Mouse (Mus musculus): ENCODE results near the gene Rgs13. TPM values are rescaled to one million over a fixed set of nuclear protein-coding genes. Genes with fewer than 3 reads are reported as not detected.

Gene Rgs13
- 0.10 and 0.25 TPM in 2 replicates for polyA plus RNA-seq (2015; fragmentation: Nextera tagmentation; extraction: Ambion mirVana)

DNA sequence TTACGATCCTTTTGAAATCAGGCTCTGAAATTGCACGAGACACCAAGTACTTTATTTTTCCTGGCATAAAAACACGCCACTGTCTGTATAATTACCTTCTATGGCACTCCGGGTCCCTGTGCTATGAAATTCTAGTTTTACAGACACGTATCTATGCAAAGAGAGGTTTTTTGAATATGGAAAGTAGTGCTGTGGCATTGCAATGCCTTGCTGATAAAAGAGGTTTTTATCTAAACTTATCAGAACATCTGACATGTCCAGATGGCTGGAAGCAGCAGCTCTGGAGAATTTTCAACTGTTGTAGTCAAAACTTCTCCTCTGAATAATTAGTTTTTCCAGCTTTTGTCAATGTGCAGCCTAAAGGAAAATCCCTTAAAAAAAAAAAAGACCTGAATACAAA lies at the start of gene Rgs13:
Gene Rgs13, minus strand, starts transcription at position 207 of the 400 bp plus-strand sequence.
- ATAC-seq (ENCODE audit: borderline replicate concordance, extremely low read depth, low FRiP score, low TSS enrichment): no peak
- Histone ChIP-seq H3K27me3 (no peaks in the 10 kb centered on the region), H3K4me1 (no peaks in the 10 kb centered on the region), H3K27ac (no peak within 1 kb of the TSS), H3K36me3 (no peaks in the 10 kb centered on the region), H3K9me3 (no peaks in the 10 kb centered on the region), H3K4me3 (no peak within 1 kb of the TSS), H3K4me2 (no peak within 1 kb of the TSS), H3K9ac (no peak within 1 kb of the TSS)
- 68% methylated on average over 5 of the region's 5 CpGs for WGBS

DNA sequence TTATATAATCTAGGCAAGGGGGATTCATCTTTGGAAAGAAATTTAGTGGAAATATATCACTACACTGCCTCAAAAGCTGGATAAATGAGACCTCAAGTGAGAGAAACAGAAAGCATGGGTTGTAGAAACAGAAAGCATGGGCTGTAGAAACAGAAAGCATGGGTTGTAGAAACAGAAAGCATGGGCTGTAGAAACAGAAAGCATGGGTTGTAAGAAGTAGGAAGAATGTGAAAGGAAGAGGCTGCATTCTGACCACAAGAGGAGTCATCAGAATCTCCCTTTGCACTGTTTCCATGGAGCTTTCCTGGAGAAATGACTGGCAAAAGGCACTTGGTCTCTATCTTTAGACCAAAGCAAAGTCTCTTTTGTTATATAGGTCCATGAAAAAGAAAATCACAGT lies 38.1 kb upstream of the Rgs13 start:
- H3K4me2 ChIP-seq: no peak overlapping the region
- no peak overlapping the region for H3K27ac ChIP-seq
- no peaks in the 10 kb centered on the region for H3K4me1 ChIP-seq
- no peaks in the 10 kb centered on the region for H3K9me3 ChIP-seq
- no peak overlapping the region for H3K4me3 ChIP-seq
- no peak overlapping the region for H3K9ac ChIP-seq
- no peak for ATAC-seq (ENCODE audit: borderline replicate concordance, extremely low read depth, low FRiP score, low TSS enrichment)
- no peaks in the 10 kb centered on the region for H3K36me3 ChIP-seq
- no peaks in the 10 kb centered on the region for H3K27me3 ChIP-seq

DNA sequence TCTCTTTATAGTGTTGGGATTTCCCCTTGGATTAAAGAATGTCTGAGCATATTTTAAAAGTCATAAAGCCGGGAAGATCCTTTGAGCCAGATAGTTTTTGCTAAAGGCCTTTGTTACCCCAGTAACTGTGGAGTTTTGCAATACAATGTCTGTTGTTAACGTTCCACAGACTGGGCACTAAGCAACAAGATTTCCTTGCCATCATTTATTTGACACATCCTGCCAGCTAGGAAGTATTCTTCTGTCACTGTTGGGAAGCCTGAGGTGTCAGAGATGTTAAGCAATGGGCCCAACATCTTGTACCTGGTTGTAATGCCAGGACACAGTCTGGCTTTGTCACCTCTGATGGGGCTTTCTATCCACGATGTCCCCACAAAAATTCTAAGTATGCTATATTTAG lies 33.7 kb upstream of the Rgs13 start:
- 54% methylated on average over 3 of the region's 3 CpGs for WGBS
- no peak overlapping the region for H3K4me2 ChIP-seq
- H3K27me3 ChIP-seq: no peaks in the 10 kb centered on the region
- no peaks in the 10 kb centered on the region for H3K4me1 ChIP-seq
- no peaks in the 10 kb centered on the region for H3K9me3 ChIP-seq
- H3K27ac ChIP-seq: no peak overlapping the region
- no peak for ATAC-seq (ENCODE audit: borderline replicate concordance, extremely low read depth, low FRiP score, low TSS enrichment)
- no peaks in the 10 kb centered on the region for H3K36me3 ChIP-seq
- no peak overlapping the region for H3K9ac ChIP-seq
- H3K4me3 ChIP-seq: no peak overlapping the region

DNA sequence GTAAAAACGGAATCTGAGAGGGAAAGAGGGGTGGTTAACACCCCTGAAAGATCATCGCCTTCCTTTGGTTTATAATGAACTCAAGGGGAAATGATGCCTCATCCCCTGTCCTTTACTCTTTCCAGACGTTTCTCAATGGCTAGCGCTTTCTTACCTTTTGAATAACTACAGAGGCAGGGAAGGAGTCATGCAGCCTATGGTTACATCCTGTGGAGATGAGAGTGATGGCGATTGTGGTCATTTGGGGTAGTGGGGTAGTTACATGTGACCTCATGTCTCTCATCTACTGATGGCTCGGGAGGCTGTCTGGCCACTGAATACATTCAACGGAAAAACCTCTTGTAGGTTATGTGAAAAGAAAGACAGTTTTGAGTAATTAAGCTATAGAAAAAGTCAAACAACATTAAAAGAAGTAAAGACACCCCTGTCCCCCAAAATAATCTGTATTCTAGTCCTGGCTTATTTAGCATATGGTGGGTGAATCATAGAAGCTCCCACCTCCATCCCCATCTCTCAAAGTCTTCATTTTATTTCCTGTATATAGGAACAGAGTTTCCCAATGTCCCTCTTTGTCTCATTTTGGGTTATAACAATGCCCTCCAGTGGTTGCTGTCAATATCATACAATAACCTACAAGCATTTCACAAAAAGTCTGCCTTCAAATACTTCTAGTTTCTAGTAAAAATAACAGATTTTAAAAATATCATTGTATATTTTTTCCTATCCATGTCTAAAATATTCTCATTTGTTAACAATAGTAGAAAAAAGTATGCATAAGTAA lies 29.3 kb upstream of the Rgs13 start:
- H3K36me3 ChIP-seq: no peaks in the 10 kb centered on the region
- no peak overlapping the region for H3K9ac ChIP-seq
- no peak overlapping the region for H3K4me2 ChIP-seq
- no peaks in the 10 kb centered on the region for H3K4me1 ChIP-seq
- H3K4me3 ChIP-seq: no peak overlapping the region
- no peak for ATAC-seq (ENCODE audit: borderline replicate concordance, extremely low read depth, low FRiP score, low TSS enrichment)
- H3K27me3 ChIP-seq: no peaks in the 10 kb centered on the region
- WGBS: 72% methylated on average over 7 of the region's 7 CpGs
- H3K27ac ChIP-seq: no peak overlapping the region
- H3K9me3 ChIP-seq: no peaks in the 10 kb centered on the region

DNA sequence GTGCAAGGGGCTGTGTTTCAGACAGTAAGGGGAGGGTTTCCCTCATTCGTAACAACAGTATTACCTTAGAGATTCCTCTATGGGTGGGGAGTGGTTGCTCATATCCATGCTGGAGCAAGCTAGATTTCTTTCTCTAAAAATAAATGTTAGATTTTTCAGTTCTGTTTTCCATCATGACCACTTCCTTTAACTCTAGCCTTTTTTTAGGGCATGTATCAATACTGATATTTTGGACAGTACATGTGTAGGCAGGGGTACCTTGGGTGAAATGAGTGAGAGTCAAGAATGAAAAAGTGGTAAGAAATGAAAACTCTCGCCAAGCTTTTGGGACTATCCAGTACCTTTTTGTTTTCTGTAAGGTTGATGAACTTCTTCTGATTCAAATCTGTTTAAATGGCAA lies 27.6 kb upstream of the Rgs13 start:
- Histone ChIP-seq H3K27ac (no peak overlapping the region), H3K36me3 (no peaks in the 10 kb centered on the region), H3K9ac (no peak overlapping the region), H3K4me3 (no peak overlapping the region), H3K4me1 (no peaks in the 10 kb centered on the region), H3K27me3 (no peaks in the 10 kb centered on the region), H3K4me2 (no peak overlapping the region), H3K9me3 (no peaks in the 10 kb centered on the region)
- WGBS: 85% methylated on average over 2 of the region's 2 CpGs
- no peak for ATAC-seq (ENCODE audit: borderline replicate concordance, extremely low read depth, low FRiP score, low TSS enrichment)

DNA sequence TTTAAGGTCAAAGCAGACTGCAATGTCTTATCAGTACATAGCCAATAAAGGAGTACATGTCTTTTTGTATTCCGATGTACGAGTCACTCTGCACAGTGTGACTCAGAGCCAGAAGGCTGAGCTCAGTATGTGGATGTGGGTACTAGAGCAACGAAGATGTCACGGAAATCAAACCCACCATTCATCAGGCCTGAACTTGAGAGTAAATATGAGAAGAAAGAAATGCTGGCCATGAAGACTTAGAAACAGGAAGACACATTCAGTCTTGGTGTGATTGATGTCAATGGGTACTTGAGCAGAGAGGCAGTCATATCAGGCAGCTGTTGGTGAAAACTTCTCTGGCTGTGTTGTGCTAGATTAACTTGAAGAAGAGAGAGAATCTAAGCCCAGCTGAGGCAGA lies 25.8 kb upstream of the Rgs13 start:
- Histone ChIP-seq H3K4me1 (no peaks in the 10 kb centered on the region), H3K27me3 (no peaks in the 10 kb centered on the region), H3K9ac (no peak overlapping the region), H3K36me3 (no peaks in the 10 kb centered on the region), H3K9me3 (no peaks in the 10 kb centered on the region), H3K27ac (no peak overlapping the region), H3K4me2 (no peak overlapping the region), H3K4me3 (no peak overlapping the region)
- WGBS: 76% methylated on average over 4 of the region's 4 CpGs
- no peak for ATAC-seq (ENCODE audit: borderline replicate concordance, extremely low read depth, low FRiP score, low TSS enrichment)

DNA sequence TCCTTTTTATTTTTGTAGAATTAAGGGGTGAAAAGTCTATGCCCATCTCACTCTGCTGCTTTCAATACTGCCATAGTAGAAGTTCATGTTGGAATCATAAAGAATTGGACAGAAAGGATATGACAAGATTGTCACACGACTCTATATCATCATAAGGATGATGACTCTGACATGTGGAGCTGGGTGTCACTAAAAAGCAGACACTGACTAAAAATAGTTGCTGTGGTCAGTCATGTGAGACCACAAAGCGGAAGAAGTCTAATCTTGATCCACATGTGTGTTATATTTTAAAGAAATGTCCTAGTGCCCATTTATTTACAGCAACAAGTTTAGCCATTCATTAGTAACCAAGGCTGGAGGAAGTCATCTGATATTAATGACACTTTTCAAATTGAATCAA lies 23.3 kb upstream of the Rgs13 start:
- WGBS: 58% methylated on average over 2 of the region's 2 CpGs
- no peak for ATAC-seq (ENCODE audit: borderline replicate concordance, extremely low read depth, low FRiP score, low TSS enrichment)

DNA sequence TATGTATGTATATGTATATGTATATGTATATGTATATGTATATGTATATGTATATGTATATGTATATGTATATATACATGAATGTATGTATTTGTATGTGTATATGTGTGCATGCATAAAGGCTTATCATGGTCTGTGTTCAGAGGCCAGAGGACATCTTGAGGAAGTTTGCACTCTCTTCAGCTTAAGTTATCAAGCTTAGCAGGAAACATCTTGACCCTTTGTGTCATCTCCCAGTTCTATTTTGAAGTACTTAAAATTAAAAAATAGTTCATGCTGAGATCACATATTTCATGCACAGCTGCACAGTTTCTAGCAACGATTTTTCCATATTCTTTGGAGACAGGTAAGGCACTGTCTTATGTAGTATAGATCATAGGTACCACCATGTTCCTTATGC lies 22.4 kb upstream of the Rgs13 start:
- H3K9me3 ChIP-seq: no peaks in the 10 kb centered on the region
- H3K9ac ChIP-seq: no peak overlapping the region
- no peaks in the 10 kb centered on the region for H3K27me3 ChIP-seq
- H3K36me3 ChIP-seq: no peaks in the 10 kb centered on the region
- no peak overlapping the region for H3K27ac ChIP-seq
- no peak overlapping the region for H3K4me3 ChIP-seq
- H3K4me2 ChIP-seq: no peak overlapping the region
- H3K4me1 ChIP-seq: no peaks in the 10 kb centered on the region
- no peak for ATAC-seq (ENCODE audit: borderline replicate concordance, extremely low read depth, low FRiP score, low TSS enrichment)
- WGBS: 56% methylated on average over 1 of the region's 1 CpGs

More for the DNA sequence above, 23.3 kb upstream of the Rgs13 start:
- Histone ChIP-seq H3K27me3 (no peaks in the 10 kb centered on the region), H3K9me3 (no peaks in the 10 kb centered on the region), H3K27ac (no peak overlapping the region), H3K4me2 (no peak overlapping the region), H3K36me3 (no peaks in the 10 kb centered on the region), H3K4me1 (no peaks in the 10 kb centered on the region), H3K9ac (no peak overlapping the region), H3K4me3 (no peak overlapping the region)

DNA sequence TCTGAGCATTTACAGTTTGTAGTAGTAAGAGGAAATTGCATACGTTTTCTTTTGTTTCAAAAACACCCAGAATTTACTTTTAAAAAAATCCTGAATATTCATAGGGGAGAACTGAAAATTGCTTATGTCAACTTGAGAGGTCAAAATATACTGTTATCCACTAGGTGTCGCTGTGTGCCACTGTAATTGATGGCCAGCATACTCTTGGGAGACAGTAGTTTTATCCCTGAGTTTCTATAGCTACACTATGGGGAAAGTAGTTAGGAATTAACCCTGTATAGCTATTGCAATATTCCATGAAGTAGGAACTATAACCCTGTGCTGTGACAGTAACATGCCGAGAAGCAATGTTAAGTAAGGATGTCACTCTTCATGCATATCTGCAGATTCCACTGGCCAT lies 20.5 kb upstream of the Rgs13 start:
- WGBS: 29% methylated on average over 3 of the region's 3 CpGs
- no peak overlapping the region for H3K4me2 ChIP-seq
- no peaks in the 10 kb centered on the region for H3K4me1 ChIP-seq
- H3K27ac ChIP-seq: no peak overlapping the region
- H3K36me3 ChIP-seq: no peaks in the 10 kb centered on the region
- H3K4me3 ChIP-seq: no peak overlapping the region
- no peak for ATAC-seq (ENCODE audit: borderline replicate concordance, extremely low read depth, low FRiP score, low TSS enrichment)
- H3K27me3 ChIP-seq: no peaks in the 10 kb centered on the region
- no peak overlapping the region for H3K9ac ChIP-seq
- H3K9me3 ChIP-seq: no peaks in the 10 kb centered on the region

DNA sequence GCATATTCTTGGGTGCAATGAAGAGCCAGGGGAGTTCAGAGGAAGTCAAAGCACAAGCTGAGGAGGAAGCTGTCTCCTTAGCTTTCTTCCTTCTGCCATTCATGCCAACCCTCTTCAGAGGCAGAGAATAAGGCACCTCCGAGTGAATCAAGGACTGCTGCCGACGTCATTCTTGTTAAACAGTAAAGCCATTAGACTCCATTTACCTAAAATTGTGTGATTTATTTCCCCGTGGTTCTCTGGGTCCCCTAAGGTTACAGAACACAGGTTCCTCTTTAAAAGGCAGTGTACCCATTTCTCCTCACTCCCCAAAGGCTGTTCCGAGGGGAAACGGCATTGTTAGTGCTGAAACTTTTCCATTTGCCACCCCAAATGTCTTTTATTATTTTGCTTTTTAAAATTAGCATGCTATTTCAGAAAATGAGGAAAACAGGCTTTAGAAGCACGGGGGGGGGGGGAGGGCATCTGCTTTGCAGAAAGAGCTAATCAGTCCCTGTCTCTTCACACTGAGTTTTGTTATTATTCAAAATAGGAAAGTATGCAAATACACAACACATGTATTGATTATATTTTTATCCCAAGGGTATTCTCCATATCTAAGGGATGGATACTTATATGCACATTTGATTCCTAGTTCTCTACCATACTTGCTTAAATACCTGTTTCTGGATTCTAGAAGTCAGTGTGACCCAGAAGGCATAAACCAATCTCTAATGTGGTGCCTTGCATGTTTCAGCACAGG lies 9.7 kb upstream of the Rgs13 start:
- Histone ChIP-seq H3K27me3 (no peaks in the 10 kb centered on the region), H3K9ac (no peak overlapping the region), H3K36me3 (no peaks in the 10 kb centered on the region), H3K4me1 (no peaks in the 10 kb centered on the region), H3K4me2 (no peak overlapping the region), H3K4me3 (no peak overlapping the region), H3K9me3 (no peaks in the 10 kb centered on the region), H3K27ac (no peak overlapping the region)
- no peak for ATAC-seq (ENCODE audit: borderline replicate concordance, extremely low read depth, low FRiP score, low TSS enrichment)
- 61% methylated on average over 7 of the region's 7 CpGs for WGBS

DNA sequence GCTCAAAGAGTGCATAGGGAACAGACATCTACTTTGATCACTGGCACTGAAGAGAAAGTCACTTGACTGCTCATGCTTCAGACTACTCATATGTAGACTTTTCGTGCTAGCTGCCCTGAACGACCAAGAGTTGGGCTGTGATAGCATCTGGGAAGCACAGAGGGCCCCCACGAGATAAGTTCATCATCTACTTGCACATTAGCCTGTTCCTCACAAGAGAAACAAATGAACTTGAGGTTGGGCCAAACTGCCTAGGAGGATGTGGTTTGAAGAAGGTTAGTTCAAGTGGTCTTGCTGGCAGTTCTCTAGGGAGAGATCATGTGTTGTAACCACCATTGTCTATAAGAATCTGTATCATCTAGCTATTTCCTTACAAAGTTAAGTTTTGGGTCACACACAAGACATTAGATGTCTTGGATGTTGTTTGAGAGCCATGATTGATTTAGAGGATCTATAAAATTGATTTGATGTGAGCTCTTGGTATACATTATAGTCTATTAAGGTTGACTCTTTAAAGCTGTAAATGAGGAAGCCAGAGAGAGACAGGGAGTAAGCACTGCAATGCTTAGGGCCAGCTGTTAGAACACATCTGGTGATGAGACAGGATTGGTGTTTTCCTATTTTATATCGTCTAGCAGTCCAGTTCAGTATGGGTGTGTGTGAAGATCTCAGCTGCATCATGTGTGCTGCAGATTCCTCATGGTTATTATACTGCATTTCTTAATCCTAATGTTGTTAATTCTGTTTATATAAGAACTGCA lies 8.0 kb upstream of the Rgs13 start:
- 64% methylated on average over 4 of the region's 4 CpGs for WGBS
- Histone ChIP-seq H3K27ac (no peak overlapping the region), H3K4me3 (no peak overlapping the region), H3K9me3 (no peaks in the 10 kb centered on the region), H3K4me1 (no peaks in the 10 kb centered on the region), H3K4me2 (no peak overlapping the region), H3K27me3 (no peaks in the 10 kb centered on the region), H3K36me3 (no peaks in the 10 kb centered on the region), H3K9ac (no peak overlapping the region)
- no peak for ATAC-seq (ENCODE audit: borderline replicate concordance, extremely low read depth, low FRiP score, low TSS enrichment)

DNA sequence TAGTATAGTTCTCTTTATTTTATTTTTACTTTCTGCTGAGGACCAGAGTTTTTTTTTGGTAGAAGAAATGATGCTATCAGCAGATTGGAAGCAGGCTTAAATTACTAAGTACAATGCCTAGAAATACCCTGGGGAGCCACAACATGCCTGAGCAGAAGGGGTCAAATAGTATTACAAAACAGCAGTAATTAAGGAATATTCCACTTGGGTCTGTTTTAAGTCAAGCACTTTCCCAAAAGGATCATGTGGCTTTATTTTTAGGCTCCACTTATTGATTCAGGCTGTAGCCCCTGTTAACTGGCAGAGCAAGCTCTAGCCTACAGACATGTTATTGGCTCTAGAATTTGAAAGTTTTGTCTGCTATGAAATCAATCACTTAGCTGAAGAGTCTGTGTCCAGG lies 6.5 kb upstream of the Rgs13 start:
- Histone ChIP-seq H3K27me3 (no peaks in the 10 kb centered on the region), H3K4me1 (no peaks in the 10 kb centered on the region), H3K9me3 (no peaks in the 10 kb centered on the region), H3K9ac (no peak overlapping the region), H3K36me3 (no peaks in the 10 kb centered on the region), H3K27ac (no peak overlapping the region), H3K4me2 (no peak overlapping the region), H3K4me3 (no peak overlapping the region)
- no peak for ATAC-seq (ENCODE audit: borderline replicate concordance, extremely low read depth, low FRiP score, low TSS enrichment)

Data from lung, embryonic 15.5 days (tissue).